Comparison of ENCODE assay signal across 11 mouse cellular contexts in genomic region chr1:118890125-118890875, GRCm38 (mm10).
DNase-seq lines count a peak whose midpoint lies in the region; ATAC-seq and TF ChIP-seq lines count a peak whose summit lies in the region.
"Had no signal": no experiment of that assay in that cellular context is flagged by ENCODE, and none has a peak within 500 bp of the region (broad histone marks: within the 10 kb centered on the region; RNA-seq: fewer than 3 reads in every experiment).

No protein-coding gene starts in this region.

- no peaks in the 10 kb centered on the region for H3K27me3 ChIP-seq in forebrain, embryonic 16.5 days (replicated peaks; ENCODE audit: control insufficient read depth, insufficient read depth, low read length)
- no peaks in the 10 kb centered on the region; the same call in 1 of the 2 replicates for H3K27me3 ChIP-seq in midbrain, embryonic 11.5 days (ENCODE audit: control insufficient read depth, insufficient read depth, low read length)

- H3K9me3 ChIP-seq in forebrain, embryonic 16.5 days (ENCODE audit: control insufficient read depth, low read length), result no peaks in the 10 kb centered on the region
- no peaks in the 10 kb centered on the region for H3K9me3 ChIP-seq in midbrain, embryonic 11.5 days (ENCODE audit: control insufficient read depth, low read length)

- DNase-seq in brain, embryonic 14.5 days (ENCODE audit: low read depth), result peak; percentile 83
- DNase-seq in embryo, embryonic 10.5 days (ENCODE audit: low spot score), result peak; percentile 36
- peak; percentile 88 for DNase-seq in midbrain, embryonic 11.5 days (ENCODE audit: low spot score, missing footprints)
- DNase-seq in right cerebral cortex, postnatal 14 days, result no peak
- DNase-seq in T-cell, adult 2 months (ENCODE audit: low spot score), result no peak
- no peak for DNase-seq in adrenal gland, postnatal 36 days
- DNase-seq: cerebellum, adult 2 months; gastrocnemius, postnatal 10 days had no signal

- no peaks in the 10 kb centered on the region for H3K36me3 ChIP-seq in forebrain, embryonic 16.5 days (ENCODE audit: control insufficient read depth, insufficient read depth)
- no peaks in the 10 kb centered on the region for H3K36me3 ChIP-seq in midbrain, embryonic 11.5 days (ENCODE audit: control insufficient read depth, insufficient read depth, low read length)

- 35% methylated on average over 14 of the region's 14 CpGs for WGBS in forebrain, embryonic 16.5 days
- WGBS in midbrain, embryonic 11.5 days, result 38% methylated on average over 14 of the region's 14 CpGs

- H3K4me1 ChIP-seq in forebrain, embryonic 16.5 days (replicated peaks; ENCODE audit: control insufficient read depth, insufficient read depth, low read length), result peaks cover 18% of the 10 kb centered on the region
- 0 out of 2 replicates have a peak, but pooled peaks cover 3% of the 10 kb centered on the region for H3K4me1 ChIP-seq in midbrain, embryonic 11.5 days (ENCODE audit: control insufficient read depth, insufficient read depth, low read length)

- TF ChIP-seq CTCF in brain, embryonic 14.5 days (IDR thresholded peaks at IDR 0.05; ENCODE audit: borderline replicate concordance, extremely low read depth, insufficient read depth, insufficient read length), result no peak

- peak; percentile 15; the same call in 1 of the 2 replicates for ATAC-seq in forebrain, embryonic 16.5 days
- ATAC-seq in midbrain, embryonic 11.5 days (ENCODE audit: low FRiP score), result peak; percentile 57

- H3K4me3 ChIP-seq in forebrain, embryonic 16.5 days (replicated peaks; ENCODE audit: low read length), result no peak overlapping the region
- no peak overlapping the region for H3K4me3 ChIP-seq in midbrain, embryonic 11.5 days (ENCODE audit: low read depth, low read length)
- H3K4me3 ChIP-seq: erythroblast, embryonic 14.5 days had no signal

- TF ChIP-seq POLR2A in brain, embryonic 14.5 days (IDR thresholded peaks at IDR 0.05; ENCODE audit: borderline replicate concordance, extremely low read depth, insufficient read depth, insufficient read length, poor library complexity, severe bottlenecking), result no peak

- no peak overlapping the region for H3K9ac ChIP-seq in forebrain, embryonic 16.5 days (replicated peaks; ENCODE audit: low read depth, low read length)
- no peak overlapping the region for H3K9ac ChIP-seq in midbrain, embryonic 11.5 days (ENCODE audit: low read length)

- no peak overlapping the region for H3K4me2 ChIP-seq in forebrain, embryonic 16.5 days (ENCODE audit: low read length)
- no peak overlapping the region for H3K4me2 ChIP-seq in midbrain, embryonic 11.5 days
- H3K4me2 ChIP-seq: liver, embryonic 11.5 days had no signal

- H3K27ac ChIP-seq in forebrain, embryonic 16.5 days (ENCODE audit: low read length), result no peak overlapping the region
- H3K27ac ChIP-seq in midbrain, embryonic 11.5 days (ENCODE audit: low read depth, low read length), result no peak overlapping the region

Comparison
In these comparisons a context has a peak if more than half of its experiments do, and no peak if none do; other contexts are left out.
1. DNase-seq: peak in brain, embryonic 14.5 days (single experiment), embryo, embryonic 10.5 days (single experiment) and midbrain, embryonic 11.5 days (single experiment); none in right cerebral cortex, postnatal 14 days (single experiment), T-cell, adult 2 months (single experiment) and adrenal gland, postnatal 36 days (0 of 2).